Mouse (Mus musculus) embryonic facial prominence, embryonic 10.5 days (tissue): Measurements from ENCODE around the gene Srsf3. TPM values are rescaled to one million over a fixed set of nuclear protein-coding genes. Genes with fewer than 3 reads are reported as not detected.

Experiments used
- DNase-seq: peaks from one replicate; pipeline ENCODE4 v3.0.0-alpha.2; 2017; ENCODE audit warnings: low spot score
- H3K27ac ChIP-seq: fragments of 300-500 bp; sonication (generic); replicated peaks from 2 replicates; pipeline ENCODE4 v1.5.1; 2016; ENCODE audit warnings: mild to moderate bottlenecking
- H3K27me3 ChIP-seq: fragments of 300-500 bp; sonication (generic); replicated peaks from 2 replicates; pipeline ENCODE4 v1.6.1; 2016; ENCODE audit warnings: low read depth, mild to moderate bottlenecking; ENCODE audit not compliant: poor library complexity, severe bottlenecking
- H3K36me3 ChIP-seq: fragments of 300-500 bp; sonication (generic); replicated peaks from 2 replicates; pipeline ENCODE4 v1.6.1; 2016; ENCODE audit warnings: mild to moderate bottlenecking, moderate library complexity
- H3K4me1 ChIP-seq: fragments of 300-500 bp; sonication (generic); 2 replicates; pipeline ENCODE4 v1.6.1; 2016
- H3K4me3 ChIP-seq: fragments of 300-500 bp; sonication (generic); 2 replicates; pipeline ENCODE4 v1.5.1; 2016; ENCODE audit warnings: mild to moderate bottlenecking, moderate library complexity
- H3K9me3 ChIP-seq: fragments of 300-500 bp; sonication (generic); 2 replicates; pipeline ENCODE4 v1.6.1; 2016; ENCODE audit warnings: mild to moderate bottlenecking
- WGBS: fragments of 180-500 bp; shearing (Covaris S2); methylation state at CpG from one replicate; pipeline ENCODE4 v1.1.7; 2016; 5-methylcytosine and 5-hydroxymethylcytosine counted together
- polyA plus RNA-seq: library from polyadenylated mRNA; unstranded; fragments of >200 nt; fragmentation: Nextera tagmentation; extraction: Ambion mirVana; gene quantifications from 2 replicates; pipeline ENCODE4 v1.2.1, GENCODE M21; 2016

Srsf3 gene
- polyA plus RNA-seq, 1 experiment from 2014 or later: 831 TPM

- Histone ChIP-seq H3K36me3 (peaks cover under 1% of the 10 kb centered on the region), H3K4me3 (no peak overlapping the region), H3K27me3 (no peaks in the 10 kb centered on the region), H3K9me3 (no peaks in the 10 kb centered on the region), H3K4me1 (peaks cover 41% of the 10 kb centered on the region), H3K27ac (no peak overlapping the region)
- WGBS: 92% methylated on average over 6 of the region's 6 CpGs
- no peak for DNase-seq
Observed at GRCm38 (mm10) chr17:29053067-29053466, 20.6 kb downstream of the Srsf3 start.

GRCm38 (mm10) chr17:29053841-29054240 lies 21.4 kb downstream of the Srsf3 start:
- no peaks in the 10 kb centered on the region; the same call in 1 of the 2 replicates for H3K36me3 ChIP-seq
- peaks cover 43% of the 10 kb centered on the region for H3K4me1 ChIP-seq
- 79% methylated on average over 7 of the region's 7 CpGs for WGBS
- H3K27me3 ChIP-seq: no peaks in the 10 kb centered on the region
- H3K9me3 ChIP-seq: no peaks in the 10 kb centered on the region
- no peak overlapping the region for H3K27ac ChIP-seq
- no peak overlapping the region for H3K4me3 ChIP-seq
- no peak for DNase-seq

- no peak overlapping the region for H3K4me3 ChIP-seq
- H3K9me3 ChIP-seq: no peaks in the 10 kb centered on the region
- no peak for DNase-seq
- no peaks in the 10 kb centered on the region; the same call in 1 of the 2 replicates for H3K36me3 ChIP-seq
- H3K4me1 ChIP-seq: peaks cover 43% of the 10 kb centered on the region
- H3K27ac ChIP-seq: no peak overlapping the region
- WGBS: 84% methylated on average over 6 of the region's 6 CpGs
- no peaks in the 10 kb centered on the region for H3K27me3 ChIP-seq
Observed at GRCm38 (mm10) chr17:29054429-29054828, 22.0 kb downstream of the Srsf3 start.

GRCm38 (mm10) chr17:29055586-29055985 lies 23.2 kb downstream of the Srsf3 start:
- Histone ChIP-seq H3K4me3 (no peak overlapping the region), H3K36me3 (no peaks in the 10 kb centered on the region; the same call in 1 of the 2 replicates), H3K27ac (no peak overlapping the region), H3K27me3 (no peaks in the 10 kb centered on the region), H3K4me1 (peaks cover 36% of the 10 kb centered on the region), H3K9me3 (no peaks in the 10 kb centered on the region)
- 60% methylated on average over 5 of the region's 5 CpGs for WGBS
- no peak for DNase-seq

- DNase-seq: peak; percentile 42
- H3K27ac ChIP-seq: no peak overlapping the region
- 23% methylated on average over 7 of the region's 7 CpGs for WGBS
- no peaks in the 10 kb centered on the region for H3K27me3 ChIP-seq
- peaks cover 35% of the 10 kb centered on the region for H3K4me1 ChIP-seq
- H3K36me3 ChIP-seq: no peaks in the 10 kb centered on the region; the same call in 1 of the 2 replicates
- H3K9me3 ChIP-seq: no peaks in the 10 kb centered on the region
- H3K4me3 ChIP-seq: peak overlapping the region; percentile 11; the same call in 1 of the 2 replicates
Observed at GRCm38 (mm10) chr17:29056207-29056606, 23.8 kb downstream of the Srsf3 start.

- H3K27ac ChIP-seq: peak overlapping the region; percentile 69
- WGBS: 6% methylated on average over 8 of the region's 8 CpGs
Observed at GRCm38 (mm10) chr17:29056699-29057151, 24.3 kb downstream of the Srsf3 start.

GRCm38 (mm10) chr17:29057361-29057890 lies 25.0 kb downstream of the Srsf3 start:
- Histone ChIP-seq H3K9me3 (no peaks in the 10 kb centered on the region), H3K4me1 (peaks cover 41% of the 10 kb centered on the region), H3K36me3 (no peaks in the 10 kb centered on the region; the same call in 1 of the 2 replicates), H3K27me3 (no peaks in the 10 kb centered on the region), H3K27ac (0 out of 2 replicates have a peak overlapping the region, but pooled peaks have one; percentile 69), H3K4me3 (no peak overlapping the region)
- no peak for DNase-seq
- WGBS: 81% methylated on average over 11 of the region's 11 CpGs

More at GRCm38 (mm10) chr17:29056699-29057151, 24.3 kb downstream of the Srsf3 start:
- DNase-seq: peak; percentile 60
- Histone ChIP-seq H3K27me3 (no peaks in the 10 kb centered on the region), H3K36me3 (no peaks in the 10 kb centered on the region; the same call in 1 of the 2 replicates), H3K9me3 (no peaks in the 10 kb centered on the region), H3K4me3 (peak overlapping the region; percentile 37; the same call in 1 of the 2 replicates), H3K4me1 (peaks cover 36% of the 10 kb centered on the region)

GRCm38 (mm10) chr17:29057961-29058360 lies 25.5 kb downstream of the Srsf3 start:
- H3K4me1 ChIP-seq: peaks cover 47% of the 10 kb centered on the region
- H3K27me3 ChIP-seq: no peaks in the 10 kb centered on the region
- no peak overlapping the region for H3K4me3 ChIP-seq
- H3K9me3 ChIP-seq: no peaks in the 10 kb centered on the region
- H3K36me3 ChIP-seq: no peaks in the 10 kb centered on the region; the same call in 1 of the 2 replicates
- H3K27ac ChIP-seq: no peak overlapping the region
- WGBS: 88% methylated on average over 10 of the region's 10 CpGs
- DNase-seq: no peak

- Histone ChIP-seq H3K9me3 (no peaks in the 10 kb centered on the region), H3K4me3 (no peak overlapping the region), H3K27ac (no peak overlapping the region), H3K27me3 (no peaks in the 10 kb centered on the region), H3K4me1 (peaks cover 52% of the 10 kb centered on the region), H3K36me3 (no peaks in the 10 kb centered on the region; the same call in 1 of the 2 replicates)
- no peak for DNase-seq
- 79% methylated on average over 8 of the region's 8 CpGs for WGBS
Observed at GRCm38 (mm10) chr17:29058487-29058886, 26.1 kb downstream of the Srsf3 start.

GRCm38 (mm10) chr17:29059581-29059980 lies 27.2 kb downstream of the Srsf3 start:
- H3K36me3 ChIP-seq: no peaks in the 10 kb centered on the region
- no peak for DNase-seq

GRCm38 (mm10) chr17:29060946-29061345 lies 28.5 kb downstream of the Srsf3 start:
- H3K4me3 ChIP-seq: no peak overlapping the region
- DNase-seq: no peak
- peaks cover 51% of the 10 kb centered on the region for H3K4me1 ChIP-seq
- H3K27ac ChIP-seq: no peak overlapping the region
- WGBS: 87% methylated on average over 9 of the region's 9 CpGs
- H3K9me3 ChIP-seq: no peaks in the 10 kb centered on the region
- no peaks in the 10 kb centered on the region for H3K27me3 ChIP-seq
- no peaks in the 10 kb centered on the region for H3K36me3 ChIP-seq

More at GRCm38 (mm10) chr17:29059581-29059980, 27.2 kb downstream of the Srsf3 start:
- 91% methylated on average over 3 of the region's 3 CpGs for WGBS
- Histone ChIP-seq H3K4me3 (no peak overlapping the region), H3K27ac (no peak overlapping the region), H3K9me3 (no peaks in the 10 kb centered on the region), H3K27me3 (no peaks in the 10 kb centered on the region), H3K4me1 (peaks cover 56% of the 10 kb centered on the region)

GRCm38 (mm10) chr17:29062119-29063035 lies 29.9 kb downstream of the Srsf3 start:
- WGBS: 42% methylated on average over 13 of the region's 13 CpGs
- DNase-seq: no peak
- no peaks in the 10 kb centered on the region for H3K9me3 ChIP-seq
- H3K27me3 ChIP-seq: no peaks in the 10 kb centered on the region
- peaks cover 36% of the 10 kb centered on the region for H3K4me1 ChIP-seq
- no peaks in the 10 kb centered on the region for H3K36me3 ChIP-seq
- H3K4me3 ChIP-seq: 0 out of 2 replicates have a peak overlapping the region, but pooled peaks have one; percentile 5
- H3K27ac ChIP-seq: peak overlapping the region; percentile 30
